Mouse (Mus musculus): Measurements from ENCODE around the gene Mapre3.

DNA sequence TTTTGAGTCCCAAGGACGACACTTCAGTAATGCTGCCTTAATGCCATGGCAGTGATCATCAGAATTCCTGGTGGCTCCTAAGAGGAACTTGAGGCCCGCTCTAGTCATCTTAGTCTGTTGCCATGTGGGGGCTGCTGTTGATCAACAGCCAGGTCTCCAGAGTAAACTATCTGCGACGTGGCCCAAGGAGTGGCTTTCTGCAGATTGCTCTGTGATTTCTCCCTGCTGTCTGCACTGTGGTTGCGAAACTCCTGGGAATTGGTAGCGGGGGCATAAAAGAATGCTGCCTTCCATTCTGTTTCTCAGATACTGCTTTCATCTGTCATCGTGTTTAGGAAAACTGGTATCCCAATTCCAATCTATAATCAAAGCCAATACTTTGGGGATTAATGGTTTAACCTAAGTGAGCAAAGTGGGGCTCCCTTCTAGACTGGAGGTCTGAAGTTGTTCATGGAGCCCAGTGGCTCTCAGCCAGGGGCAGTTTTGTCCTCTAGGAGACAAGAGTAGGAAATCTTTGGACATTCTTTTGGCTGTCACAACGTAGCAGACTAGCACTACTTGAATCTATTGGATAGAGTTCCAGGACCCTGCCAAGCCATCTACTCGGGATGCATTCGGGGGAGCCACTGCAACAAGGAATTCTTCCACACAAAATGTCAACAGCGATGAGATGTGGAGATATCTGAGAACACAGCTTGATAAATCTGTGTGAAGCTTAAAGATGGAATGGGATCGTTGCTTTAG lies 11.5 kb upstream of the Mapre3 start:
- TF ChIP-seq CTCF (conservative IDR thresholded peaks at IDR 0.05; ENCODE audit: low read length) (no peak), POU5F1 (IDR thresholded peaks at IDR 0.05; ENCODE audit: borderline replicate concordance, low read length) (no peak)

Measured in E14TG2a.4 (cell line).